Mouse (Mus musculus) heart, embryonic 16.5 days (tissue): ENCODE results near the gene Slc44a1. TPM values are rescaled to one million over a fixed set of nuclear protein-coding genes. Genes with fewer than 3 reads are reported as not detected.

Experiments
- ATAC-seq: fragments of 200-750 bp; cut with Nextera tagmentation; replicated peaks from 2 replicates; pipeline ENCODE4 v1.8.0; 2017; ENCODE audit warnings: moderate number of reproducible peaks; ENCODE audit not compliant: insufficient read depth, low FRiP score; ENCODE audit errors: extremely low read depth
- H3K27ac ChIP-seq: fragments of 300-500 bp; sonication (generic); 2 replicates; pipeline ENCODE4 v1.5.1; 2014; ENCODE audit warnings: mild to moderate bottlenecking, low read length, control low read depth, moderate library complexity
- H3K27me3 ChIP-seq: fragments of 300-500 bp; sonication (generic); 2 replicates; pipeline ENCODE4 v1.6.1; 2014; ENCODE audit warnings: low read length, mixed read lengths; ENCODE audit not compliant: control insufficient read depth, insufficient read depth
- H3K36me3 ChIP-seq: fragments of 300-500 bp; sonication (generic); 2 replicates; pipeline ENCODE4 v1.6.1; 2014; ENCODE audit not compliant: control insufficient read depth, insufficient read depth
- H3K4me1 ChIP-seq: fragments of 300-500 bp; sonication (generic); 2 replicates; pipeline ENCODE4 v1.6.1; 2014; ENCODE audit warnings: low read length, mixed read lengths; ENCODE audit not compliant: control insufficient read depth, insufficient read depth
- H3K4me2 ChIP-seq: fragments of 300-500 bp; sonication (generic); 2 replicates; pipeline ENCODE4 v1.6.1; 2014; ENCODE audit warnings: low read depth, mild to moderate bottlenecking, control low read depth, low read length
- H3K4me3 ChIP-seq: fragments of 300-500 bp; sonication (generic); 2 replicates; pipeline ENCODE4 v1.5.1; 2014; ENCODE audit warnings: mild to moderate bottlenecking, control low read depth, low read length
- H3K9ac ChIP-seq: fragments of 300-500 bp; sonication (generic); 2 replicates; pipeline ENCODE4 v1.6.1; 2014; ENCODE audit warnings: low read length, control low read depth
- H3K9me3 ChIP-seq: fragments of 300-500 bp; sonication (generic); replicated peaks from 2 replicates; pipeline ENCODE4 v1.6.1; 2016; ENCODE audit warnings: low read length; ENCODE audit not compliant: control insufficient read depth
- WGBS: fragments of 180-500 bp; shearing (Covaris S2); extraction: QIAGEN DNeasy Blood & Tissue Kit; methylation state at CpG from one replicate; pipeline ENCODE4 v1.1.7; 2014; 5-methylcytosine and 5-hydroxymethylcytosine counted together
- polyA plus RNA-seq: library from polyadenylated mRNA; unstranded; fragments of >200 nt; fragmentation: Nextera tagmentation; extraction: Ambion mirVana; gene quantifications from 2 replicates; pipeline ENCODE4 v1.2.1, GENCODE M21; 2015

Slc44a1 gene
- polyA plus RNA-seq, 1 experiment from 2014 or later = 15.4 TPM

GRCm38 (mm10) chr4:53591941-53592340, 151.7 kb downstream of the Slc44a1 start:
- Histone ChIP-seq H3K9ac (no peak overlapping the region), H3K27ac (peak overlapping the region; percentile 40), H3K9me3 (no peaks in the 10 kb centered on the region), H3K4me1 (peaks cover 7% of the 10 kb centered on the region; the same call in 1 of the 2 replicates), H3K4me3 (no peak overlapping the region), H3K27me3 (no peaks in the 10 kb centered on the region), H3K36me3 (no peaks in the 10 kb centered on the region), H3K4me2 (no peak overlapping the region)
- 57% methylated on average over 8 of the region's 8 CpGs for WGBS
- peak; percentile 59 for ATAC-seq

GRCm38 (mm10) chr4:53592386-53592785, 152.2 kb downstream of the Slc44a1 start:
- WGBS = 48% methylated on average over 9 of the region's 9 CpGs
- Histone ChIP-seq H3K27me3 (no peaks in the 10 kb centered on the region), H3K9me3 (no peaks in the 10 kb centered on the region), H3K36me3 (no peaks in the 10 kb centered on the region), H3K9ac (no peak overlapping the region), H3K4me3 (no peak overlapping the region), H3K4me2 (no peak overlapping the region), H3K27ac (peak overlapping the region; percentile 68), H3K4me1 (peaks cover 7% of the 10 kb centered on the region; the same call in 1 of the 2 replicates)
- peak; percentile 85 for ATAC-seq

- WGBS = 28% methylated on average over 4 of the region's 4 CpGs
- H3K4me1 ChIP-seq = peaks cover 7% of the 10 kb centered on the region; the same call in 1 of the 2 replicates
- no peak for ATAC-seq
Observed at GRCm38 (mm10) chr4:53594204-53594603, 154.0 kb downstream of the Slc44a1 start.

GRCm38 (mm10) chr4:53595246-53596062, 155.2 kb downstream of the Slc44a1 start:
- Histone ChIP-seq H3K4me3 (no peak overlapping the region), H3K27ac (no peak overlapping the region), H3K4me2 (no peak overlapping the region), H3K36me3 (no peaks in the 10 kb centered on the region), H3K4me1 (peaks cover 4% of the 10 kb centered on the region; the same call in 1 of the 2 replicates), H3K9me3 (no peaks in the 10 kb centered on the region), H3K9ac (no peak overlapping the region), H3K27me3 (no peaks in the 10 kb centered on the region)
- no peak for ATAC-seq
- 69% methylated on average over 12 of the region's 12 CpGs for WGBS

More at GRCm38 (mm10) chr4:53594204-53594603, 154.0 kb downstream of the Slc44a1 start:
- H3K27ac ChIP-seq = no peak overlapping the region
- no peak overlapping the region for H3K9ac ChIP-seq
- no peak overlapping the region for H3K4me3 ChIP-seq
- H3K9me3 ChIP-seq = no peaks in the 10 kb centered on the region
- H3K27me3 ChIP-seq = no peaks in the 10 kb centered on the region
- no peaks in the 10 kb centered on the region for H3K36me3 ChIP-seq
- H3K4me2 ChIP-seq = no peak overlapping the region

- H3K9ac ChIP-seq = no peak overlapping the region
- no peaks in the 10 kb centered on the region for H3K9me3 ChIP-seq
- no peaks in the 10 kb centered on the region for H3K36me3 ChIP-seq
- no peak overlapping the region for H3K4me3 ChIP-seq
- H3K4me2 ChIP-seq = no peak overlapping the region
- 72% methylated on average over 15 of the region's 15 CpGs for WGBS
- ATAC-seq = no peak
- H3K27me3 ChIP-seq = no peaks in the 10 kb centered on the region
- H3K4me1 ChIP-seq = peaks cover 4% of the 10 kb centered on the region; the same call in 1 of the 2 replicates
- no peak overlapping the region for H3K27ac ChIP-seq
Observed at GRCm38 (mm10) chr4:53596063-53596895, 156.1 kb downstream of the Slc44a1 start.

GRCm38 (mm10) chr4:53600462-53600861, 160.2 kb downstream of the Slc44a1 start:
- H3K36me3 ChIP-seq = no peaks in the 10 kb centered on the region
- no peak overlapping the region for H3K4me2 ChIP-seq

GRCm38 (mm10) chr4:53614576-53615225, 174.5 kb downstream of the Slc44a1 start:
- no peak for ATAC-seq
- H3K9ac ChIP-seq = no peak overlapping the region
- no peaks in the 10 kb centered on the region for H3K27me3 ChIP-seq
- H3K4me1 ChIP-seq = no peaks in the 10 kb centered on the region
- H3K9me3 ChIP-seq = no peaks in the 10 kb centered on the region
- H3K36me3 ChIP-seq = no peaks in the 10 kb centered on the region
- no peak overlapping the region for H3K4me2 ChIP-seq
- H3K27ac ChIP-seq = no peak overlapping the region
- 86% methylated on average over 5 of the region's 5 CpGs for WGBS
- no peak overlapping the region for H3K4me3 ChIP-seq

More at GRCm38 (mm10) chr4:53600462-53600861, 160.2 kb downstream of the Slc44a1 start:
- Histone ChIP-seq H3K9ac (no peak overlapping the region), H3K27ac (no peak overlapping the region), H3K4me1 (no peaks in the 10 kb centered on the region), H3K27me3 (no peaks in the 10 kb centered on the region), H3K9me3 (no peaks in the 10 kb centered on the region), H3K4me3 (no peak overlapping the region)
- WGBS = 49% methylated on average over 6 of the region's 6 CpGs
- ATAC-seq = no peak

GRCm38 (mm10) chr4:53617968-53618367, 177.8 kb downstream of the Slc44a1 start:
- H3K27ac ChIP-seq = no peak overlapping the region
- no peaks in the 10 kb centered on the region for H3K36me3 ChIP-seq
- no peak for ATAC-seq
- no peaks in the 10 kb centered on the region for H3K27me3 ChIP-seq
- WGBS = 52% methylated on average over 3 of the region's 3 CpGs
- no peak overlapping the region for H3K4me3 ChIP-seq
- no peak overlapping the region for H3K4me2 ChIP-seq
- H3K9ac ChIP-seq = no peak overlapping the region
- no peaks in the 10 kb centered on the region for H3K4me1 ChIP-seq
- no peaks in the 10 kb centered on the region for H3K9me3 ChIP-seq
